8 mouse cellular contexts compared by ENCODE assay signal in genomic region chr1:74784041-74784759, GRCm38 (mm10). TPM values are rescaled to one million over a fixed set of nuclear protein-coding genes. Genes with fewer than 3 reads are reported as not detected.
DNase-seq lines count a peak whose midpoint lies in the region; ATAC-seq and TF ChIP-seq lines count a peak whose summit lies in the region.

No protein-coding gene starts in this region.

- WGBS in cerebellum, adult 2 months: under 1% methylated on average over 67 of the region's 67 CpGs
- WGBS in embryonic facial prominence, embryonic 12.5 days: 2% methylated on average over 67 of the region's 67 CpGs
- WGBS in heart, embryonic 15.5 days: 1% methylated on average over 67 of the region's 67 CpGs
- WGBS in small intestine, adult 2 months: under 1% methylated on average over 67 of the region's 67 CpGs

- H3K9ac ChIP-seq in MEL (ENCODE audit: control insufficient read depth, low read depth, low read length, poor library complexity, severe bottlenecking): no peak overlapping the region
- H3K9ac ChIP-seq in embryonic facial prominence, embryonic 12.5 days: peak overlapping the region; percentile 44; the same call in 1 of the 2 replicates
- H3K9ac ChIP-seq in heart, embryonic 15.5 days: peak overlapping the region; percentile 43

- TF ChIP-seq EP300 in MEL (IDR thresholded peaks at IDR 0.05; ENCODE audit: low read depth in 1 of 2, low read length in 2 of 2): no peak

- ATAC-seq in cerebellum, adult (ENCODE audit: insufficient number of reproducible peaks, low FRiP score, low TSS enrichment): no peak
- ATAC-seq in embryonic facial prominence, embryonic 12.5 days (ENCODE audit: insufficient number of reproducible peaks, insufficient read depth, low FRiP score, low TSS enrichment): no peak
- no peak for ATAC-seq in heart, embryonic 15.5 days (replicated peaks; ENCODE audit: insufficient number of reproducible peaks, insufficient read depth, low FRiP score, low read depth)

- H3K36me3 ChIP-seq in MEL (ENCODE audit: control insufficient read depth in 1 of 2, insufficient read depth in 2 of 2, low read length in 2 of 2): no peaks in the 10 kb centered on the region
- H3K36me3 ChIP-seq in embryonic facial prominence, embryonic 12.5 days: no peaks in the 10 kb centered on the region
- no peaks in the 10 kb centered on the region for H3K36me3 ChIP-seq in heart, embryonic 15.5 days
- H3K36me3 ChIP-seq in small intestine, adult 2 months (ENCODE audit: control insufficient read depth, insufficient read depth, low read length): no peaks in the 10 kb centered on the region

- H3K9me3 ChIP-seq in MEL (replicated peaks; ENCODE audit: insufficient read depth, low read length): no peaks in the 10 kb centered on the region
- H3K9me3 ChIP-seq in embryonic facial prominence, embryonic 12.5 days: no peaks in the 10 kb centered on the region
- H3K9me3 ChIP-seq in heart, embryonic 15.5 days (replicated peaks): no peaks in the 10 kb centered on the region

- no peaks in the 10 kb centered on the region for H3K79me2 ChIP-seq in MEL (ENCODE audit: control insufficient read depth, insufficient read depth, low read length, poor library complexity)

- H3K4me2 ChIP-seq in embryonic facial prominence, embryonic 12.5 days (replicated peaks): peak overlapping the region; percentile 75
- peak overlapping the region; percentile 93 for H3K4me2 ChIP-seq in heart, embryonic 15.5 days

- H3K27ac ChIP-seq in cerebellum, adult 2 months (ENCODE audit: insufficient read depth, low read length): no peak overlapping the region
- H3K27ac ChIP-seq in MEL (ENCODE audit: control insufficient read depth, low read depth, low read length): no peak overlapping the region
- peak overlapping the region; percentile 41; the same call in 1 of the 2 replicates for H3K27ac ChIP-seq in embryonic facial prominence, embryonic 12.5 days
- H3K27ac ChIP-seq in heart, embryonic 15.5 days: no peak overlapping the region
- no peak overlapping the region for H3K27ac ChIP-seq in small intestine, adult 2 months (ENCODE audit: insufficient read depth, low read depth, low read length)

- H3K4me3 ChIP-seq in cerebellum, adult 2 months (replicated peaks; ENCODE audit: insufficient read depth, low read depth, low read length): peak overlapping the region; percentile 11
- no peak overlapping the region for H3K4me3 ChIP-seq in MEL (ENCODE audit: control insufficient read depth in 1 of 2, insufficient read depth in 1 of 2, low read depth in 2 of 2, low read length in 2 of 2)
- H3K4me3 ChIP-seq in embryonic facial prominence, embryonic 12.5 days: peak overlapping the region; percentile 43
- peak overlapping the region; percentile 56 for H3K4me3 ChIP-seq in heart, embryonic 15.5 days
- peak overlapping the region; percentile 56 for H3K4me3 ChIP-seq in small intestine, adult 2 months (ENCODE audit: low read depth, low read length)

- TF ChIP-seq CTCF in cerebellum, adult 2 months (IDR thresholded peaks at IDR 0.05; ENCODE audit: borderline replicate concordance, insufficient read depth, low read depth, low read length): peak; percentile 43; the same call in 1 of the 2 replicates
- peak; percentile 25 to 53 (median 42); a peak in 4 of 6 replicates for TF ChIP-seq CTCF in MEL (IDR thresholded peaks at IDR 0.05 in 2 of 3, conservative IDR thresholded peaks at IDR 0.05 in 1 of 3; ENCODE audit: control insufficient read depth in 1 of 3, insufficient read depth in 1 of 3, low read depth in 2 of 3, low read length in 3 of 3, poor library complexity in 1 of 3, severe bottlenecking in 1 of 3)
- TF ChIP-seq CTCF in small intestine, adult 2 months (IDR thresholded peaks at IDR 0.05; ENCODE audit: extremely low read depth, insufficient read length, insufficient replicate concordance, low read depth, low read length): peak; percentile 65; the same call in 1 of the 2 replicates

- H3K4me1 ChIP-seq in cerebellum, adult 2 months (ENCODE audit: control insufficient read depth, insufficient read depth, low read length): no peaks in the 10 kb centered on the region
- no peaks in the 10 kb centered on the region for H3K4me1 ChIP-seq in MEL (ENCODE audit: control insufficient read depth in 1 of 2, insufficient read depth in 2 of 2, low read length in 2 of 2)
- H3K4me1 ChIP-seq in embryonic facial prominence, embryonic 12.5 days: peaks cover 21% of the 10 kb centered on the region
- peaks cover 19% of the 10 kb centered on the region for H3K4me1 ChIP-seq in heart, embryonic 15.5 days (replicated peaks)
- peaks cover 11% of the 10 kb centered on the region for H3K4me1 ChIP-seq in small intestine, adult 2 months (ENCODE audit: control insufficient read depth, insufficient read depth, insufficient read length, low read length)

- H3K27me3 ChIP-seq in cerebellum, adult 2 months (ENCODE audit: control insufficient read depth, insufficient read depth, low read length): peaks cover 1% of the 10 kb centered on the region; the same call in 1 of the 2 replicates
- H3K27me3 ChIP-seq in MEL (ENCODE audit: control insufficient read depth in 1 of 2, insufficient read depth in 2 of 2, low read length in 2 of 2): peaks cover 0 to 4% of the 10 kb centered on the region in 2 experiments; a peak in 3 of 4 replicates
- H3K27me3 ChIP-seq in embryonic facial prominence, embryonic 12.5 days: peaks cover 96% of the 10 kb centered on the region
- peaks cover 90% of the 10 kb centered on the region for H3K27me3 ChIP-seq in heart, embryonic 15.5 days
- peaks cover 34% of the 10 kb centered on the region for H3K27me3 ChIP-seq in small intestine, adult 2 months (ENCODE audit: control insufficient read depth, insufficient read depth, low read length)

- no peak for TF ChIP-seq RAD21 in MEL (IDR thresholded peaks at IDR 0.05; ENCODE audit: low read depth, low read length)

- peak in 1 of 2 experiments; percentile 50 for DNase-seq in cerebellum, adult 2 months
- DNase-seq in MEL (ENCODE audit: low read depth, low spot score): no peak
- peak; percentile 68 to 78 for DNase-seq in kidney, postnatal 25 days
- peak; percentile 48 to 67 for DNase-seq in lung, postnatal 4 days

- TF ChIP-seq POLR2A in cerebellum, adult 2 months (IDR thresholded peaks at IDR 0.05; ENCODE audit: borderline replicate concordance, insufficient read depth, low read length): no peak
- no peak for TF ChIP-seq POLR2A in MEL (IDR thresholded peaks at IDR 0.05; ENCODE audit: control insufficient read depth in 1 of 2, insufficient read depth in 1 of 2, low read depth in 1 of 2, low read length in 2 of 2, poor library complexity in 1 of 2)
- no peak for TF ChIP-seq POLR2A in small intestine, adult 2 months (IDR thresholded peaks at IDR 0.05; ENCODE audit: low read depth, low read length)

TF ChIP-seq in MEL, 35 proteins besides CTCF, POLR2A, EP300 and RAD21:
- no peak for TF ChIP-seq ELF1 (IDR thresholded peaks at IDR 0.05; ENCODE audit: low read depth, low read length)
- no peak for TF ChIP-seq USF2 (IDR thresholded peaks at IDR 0.05; ENCODE audit: borderline replicate concordance in 1 of 2, insufficient read depth in 1 of 2, low read depth in 1 of 2, low read length in 2 of 2)
- no peak for TF ChIP-seq POLR2AphosphoS5 (IDR thresholded peaks at IDR 0.05; ENCODE audit: borderline replicate concordance, low read depth, low read length)
- no peak for TF ChIP-seq BHLHE40 (IDR thresholded peaks at IDR 0.05; ENCODE audit: borderline replicate concordance, low read depth, low read length)
- TF ChIP-seq UBTF (IDR thresholded peaks at IDR 0.05; ENCODE audit: borderline replicate concordance, insufficient read depth, low read depth, low read length): no peak
- no peak for TF ChIP-seq MEF2A (IDR thresholded peaks at IDR 0.05; ENCODE audit: extremely low read depth, insufficient replicate concordance, low read depth, low read length, poor library complexity, severe bottlenecking)
- TF ChIP-seq SMC3 (IDR thresholded peaks at IDR 0.05; ENCODE audit: low read depth, low read length): no peak
- TF ChIP-seq CHD2 (IDR thresholded peaks at IDR 0.05; ENCODE audit: low read length): no peak
- TF ChIP-seq E2F4 (IDR thresholded peaks at IDR 0.05; ENCODE audit: borderline replicate concordance, low read depth, low read length): no peak
- no peak for TF ChIP-seq RCOR1 (IDR thresholded peaks at IDR 0.05; ENCODE audit: low read depth, low read length)
- no peak for TF ChIP-seq JUND (IDR thresholded peaks at IDR 0.05; ENCODE audit: low read depth, low read length)
TF ChIP-seq in MEL: peak in this region for 0.

RNA-seq across cellular contexts. Expression of gene Wnt10a, which starts 7.1 kb away (rescaled TPM):
- 0.36 and 0.59 TPM in 2 replicates for polyA plus RNA-seq in cerebellum, adult 2 months (2012; rRNA removed)
- not detected in 2 replicates for total RNA-seq in MEL (2012; rRNA removed)
- polyA plus RNA-seq in MEL (2012; ENCODE audit: insufficient read depth in 1 of 2, insufficient read length in 2 of 2, low read depth in 1 of 2, low replicate concordance in 2 of 2, missing spikeins in 1 of 2): not detected
- polyA plus RNA-seq in embryonic facial prominence, embryonic 12.5 days (2016; fragmentation: Nextera tagmentation; extraction: Ambion mirVana): 3.1 and 3.5 TPM in 2 replicates
- 0.16 TPM in 1 of 2 replicates, not detected in the other for polyA plus RNA-seq in heart, embryonic 15.5 days (2015; fragmentation: Nextera tagmentation; extraction: Ambion mirVana)
- polyA plus RNA-seq in small intestine, adult 2 months (2012; rRNA removed): 0.14 and 0.57 TPM in 2 replicates

RNA-seq across cellular contexts. Expression of gene Wnt6, which starts 12.5 kb away (rescaled TPM):
- 3.6 and 4.0 TPM in 2 replicates for polyA plus RNA-seq in cerebellum, adult 2 months (2012; rRNA removed)
- 0.20 TPM in 1 of 2 replicates, not detected in the other for total RNA-seq in MEL (2012; rRNA removed)
- not detected for polyA plus RNA-seq in MEL (2012; ENCODE audit: insufficient read depth in 1 of 2, insufficient read length in 2 of 2, low read depth in 1 of 2, low replicate concordance in 2 of 2, missing spikeins in 1 of 2)
- polyA plus RNA-seq in embryonic facial prominence, embryonic 12.5 days (2016; fragmentation: Nextera tagmentation; extraction: Ambion mirVana): 30.1 and 30.8 TPM in 2 replicates
- polyA plus RNA-seq in heart, embryonic 15.5 days (2015; fragmentation: Nextera tagmentation; extraction: Ambion mirVana): 0.13 and 0.57 TPM in 2 replicates
- 2.0 and 6.0 TPM in 2 replicates for polyA plus RNA-seq in small intestine, adult 2 months (2012; rRNA removed)

RNA-seq across cellular contexts. Expression of gene Prkag3, which starts 35.2 kb away (rescaled TPM):
- polyA plus RNA-seq in cerebellum, adult 2 months (2012; rRNA removed): 0.33 and 0.52 TPM in 2 replicates
- total RNA-seq in MEL (2012; rRNA removed): not detected in 2 replicates
- polyA plus RNA-seq in MEL (2012; ENCODE audit: insufficient read depth in 1 of 2, insufficient read length in 2 of 2, low read depth in 1 of 2, low replicate concordance in 2 of 2, missing spikeins in 1 of 2): under 1 TPM in 1 of 2 experiments, not detected in 1; 0.03 TPM
- polyA plus RNA-seq in embryonic facial prominence, embryonic 12.5 days (2016; fragmentation: Nextera tagmentation; extraction: Ambion mirVana): 0.47 and 0.56 TPM in 2 replicates
- polyA plus RNA-seq in heart, embryonic 15.5 days (2015; fragmentation: Nextera tagmentation; extraction: Ambion mirVana): 3.8 and 4.6 TPM in 2 replicates
- polyA plus RNA-seq in small intestine, adult 2 months (2012; rRNA removed): 1.5 TPM in 1 of 2 replicates, not detected in the other

Comparison
In these comparisons a context has a peak if more than half of its experiments do, and no peak if none do; other contexts are left out.
1. H3K4me3 ChIP-seq: peak in cerebellum, adult 2 months (single experiment), embryonic facial prominence, embryonic 12.5 days (single experiment), heart, embryonic 15.5 days (single experiment) and small intestine, adult 2 months (single experiment); none in MEL (0 of 2).
2. Peak in every context shown above with its lines, with median percentiles within 50 percentile points of each other: CTCF ChIP-seq.